Mouse (Mus musculus) hindbrain, embryonic 11.5 days (tissue): ENCODE data around the gene L3mbtl1. TPM values are rescaled to one million over a fixed set of nuclear protein-coding genes. Genes with fewer than 3 reads are reported as not detected.
"Not testable (repeated sequence)": the region's sequence is repeated elsewhere in the genome, so short reads cannot be mapped to it uniquely, and the experiment has no call there.

Experiments used
- ATAC-seq: fragments of 200-750 bp; cut with Nextera tagmentation; 2 replicates; pipeline ENCODE4 v1.8.0; 2017; ENCODE audit warnings: mild to moderate bottlenecking, moderate TSS enrichment, moderate library complexity; ENCODE audit not compliant: low FRiP score
- DNase-seq: peaks from one replicate; pipeline ENCODE4 v3.0.0-alpha.2; 2015; ENCODE audit warnings: low spot score
- H3K27ac ChIP-seq: fragments of 300-500 bp; sonication (generic); 2 replicates; pipeline ENCODE4 v1.5.1; 2014; ENCODE audit warnings: mild to moderate bottlenecking, low read depth, low read length
- H3K27me3 ChIP-seq: fragments of 300-500 bp; sonication (generic); 2 replicates; pipeline ENCODE4 v1.6.1; 2014; ENCODE audit warnings: mild to moderate bottlenecking, low read length, moderate library complexity, mixed read lengths; ENCODE audit not compliant: control insufficient read depth, insufficient read depth
- H3K36me3 ChIP-seq: fragments of 300-500 bp; sonication (generic); 2 replicates; pipeline ENCODE4 v1.6.1; 2014; ENCODE audit warnings: mild to moderate bottlenecking, low read length, moderate library complexity, mixed read lengths; ENCODE audit not compliant: control insufficient read depth, insufficient read depth
- H3K4me1 ChIP-seq: fragments of 300-500 bp; sonication (generic); replicated peaks from 2 replicates; pipeline ENCODE4 v1.6.1; 2014; ENCODE audit warnings: low read length, mixed read lengths; ENCODE audit not compliant: control insufficient read depth, insufficient read depth
- H3K4me2 ChIP-seq: fragments of 300-500 bp; sonication (generic); replicated peaks from 2 replicates; pipeline ENCODE4 v1.6.1; 2014; ENCODE audit warnings: mild to moderate bottlenecking, low read depth, low read length
- H3K4me3 ChIP-seq: fragments of 300-500 bp; sonication (generic); 2 replicates; pipeline ENCODE4 v1.5.1; 2014; ENCODE audit warnings: low read depth, low read length
- H3K9ac ChIP-seq: fragments of 300-500 bp; sonication (generic); 2 replicates; pipeline ENCODE4 v1.6.1; 2014; ENCODE audit warnings: low read depth, low read length
- H3K9me3 ChIP-seq: fragments of 300-500 bp; sonication (generic); 2 replicates; pipeline ENCODE4 v1.6.1; 2016; ENCODE audit warnings: low read length; ENCODE audit not compliant: control insufficient read depth
- WGBS: fragments of 180-500 bp; shearing (Covaris S2); extraction: QIAGEN DNeasy Blood & Tissue Kit; methylation state at CpG from one replicate; pipeline ENCODE4 v1.1.7; 2014; 5-methylcytosine and 5-hydroxymethylcytosine counted together
- polyA plus RNA-seq: library from polyadenylated mRNA; unstranded; fragments of >200 nt; fragmentation: Nextera tagmentation; extraction: Ambion mirVana; gene quantifications from 2 replicates; pipeline ENCODE4 v1.2.1, GENCODE M21; 2014

L3mbtl1 gene
- 0.13 and 0.45 TPM in 2 replicates for polyA plus RNA-seq

- peak; percentile 55 for DNase-seq
- H3K4me1 ChIP-seq = 0 out of 2 replicates have a peak, but pooled peaks cover 2% of the 10 kb centered on the region
- peaks cover 19% of the 10 kb centered on the region for H3K27me3 ChIP-seq
- peak within 1 kb of the TSS; percentile 60 for H3K9ac ChIP-seq
- H3K4me2 ChIP-seq = peak within 1 kb of the TSS; percentile 95
- H3K4me3 ChIP-seq = peak within 1 kb of the TSS; percentile 49
- H3K27ac ChIP-seq = no peak within 1 kb of the TSS
- H3K36me3 ChIP-seq = peaks cover 8% of the 10 kb centered on the region; the same call in 1 of the 2 replicates
- peak; percentile 71 for ATAC-seq
- WGBS = under 1% methylated on average over 40 of the region's 40 CpGs
- no peaks in the 10 kb centered on the region for H3K9me3 ChIP-seq
These were observed at the start of gene L3mbtl1 for GRCm38 (mm10) chr2:162943148-162943846. Gene L3mbtl1 (plus strand): TSS chr2:162943472.

GRCm38 (mm10) chr2:162899256-162899655, 44.0 kb upstream of the L3mbtl1 start:
- 92% methylated on average over 19 of the region's 20 CpGs for WGBS
- H3K9me3 ChIP-seq, H3K9ac ChIP-seq, H3K27ac ChIP-seq, H3K27me3 ChIP-seq, H3K4me1 ChIP-seq, H3K4me3 ChIP-seq, ATAC-seq, H3K36me3 ChIP-seq, DNase-seq, H3K4me2 ChIP-seq: not testable (repeated sequence)

- ATAC-seq (no peak), DNase-seq (peak; percentile 18)
- Histone ChIP-seq H3K27ac (no peak overlapping the region), H3K9me3 (no peaks in the 10 kb centered on the region), H3K9ac (no peak overlapping the region), H3K4me3 (no peak overlapping the region), H3K36me3 (no peaks in the 10 kb centered on the region), H3K4me2 (no peak overlapping the region), H3K4me1 (no peaks in the 10 kb centered on the region), H3K27me3 (no peaks in the 10 kb centered on the region)
- 75% methylated on average over 12 of the region's 12 CpGs for WGBS
These were observed 43.2 kb upstream of the L3mbtl1 start for GRCm38 (mm10) chr2:162899880-162900589.

- Histone ChIP-seq H3K4me3 (no peak overlapping the region), H3K27ac (no peak overlapping the region), H3K9me3 (no peaks in the 10 kb centered on the region), H3K4me1 (no peaks in the 10 kb centered on the region), H3K27me3 (no peaks in the 10 kb centered on the region), H3K9ac (no peak overlapping the region), H3K36me3 (no peaks in the 10 kb centered on the region), H3K4me2 (no peak overlapping the region)
- DNase-seq (no peak), ATAC-seq (no peak)
- 15% methylated on average over 2 of the region's 2 CpGs for WGBS
These were observed 42.7 kb upstream of the L3mbtl1 start for GRCm38 (mm10) chr2:162900590-162900916.

- ATAC-seq = no peak
- Histone ChIP-seq H3K4me3 (no peak overlapping the region), H3K27ac (no peak overlapping the region), H3K9me3 (no peaks in the 10 kb centered on the region), H3K27me3 (no peaks in the 10 kb centered on the region), H3K4me1 (no peaks in the 10 kb centered on the region), H3K36me3 (no peaks in the 10 kb centered on the region), H3K9ac (no peak overlapping the region), H3K4me2 (no peak overlapping the region)
- DNase-seq = no peak
- whole genome bisulfite sequencing = 78% methylated on average over 4 of the region's 4 CpGs
These were observed 37.4 kb upstream of the L3mbtl1 start for GRCm38 (mm10) chr2:162905902-162906301.

GRCm38 (mm10) chr2:162908052-162908491, 35.2 kb upstream of the L3mbtl1 start:
- Histone ChIP-seq H3K9me3 (no peaks in the 10 kb centered on the region), H3K4me2 (no peak overlapping the region), H3K4me3 (no peak overlapping the region), H3K36me3 (no peaks in the 10 kb centered on the region), H3K9ac (no peak overlapping the region), H3K27me3 (no peaks in the 10 kb centered on the region), H3K4me1 (no peaks in the 10 kb centered on the region), H3K27ac (no peak overlapping the region)
- 45% methylated on average over 16 of the region's 16 CpGs for WGBS
- peak; percentile 27 for DNase-seq
- no peak for ATAC-seq

- Histone ChIP-seq H3K9me3 (no peaks in the 10 kb centered on the region), H3K4me3 (no peak overlapping the region), H3K27me3 (no peaks in the 10 kb centered on the region), H3K4me1 (no peaks in the 10 kb centered on the region), H3K27ac (no peak overlapping the region), H3K9ac (no peak overlapping the region), H3K36me3 (no peaks in the 10 kb centered on the region), H3K4me2 (no peak overlapping the region)
- ATAC-seq (no peak), DNase-seq (no peak)
- WGBS = 74% methylated on average over 3 of the region's 3 CpGs
These were observed 29.2 kb upstream of the L3mbtl1 start for GRCm38 (mm10) chr2:162914040-162914439.

- Histone ChIP-seq H3K36me3 (no peaks in the 10 kb centered on the region), H3K4me1 (no peaks in the 10 kb centered on the region), H3K4me3 (no peak overlapping the region), H3K27me3 (no peaks in the 10 kb centered on the region), H3K4me2 (no peak overlapping the region), H3K9me3 (no peaks in the 10 kb centered on the region), H3K27ac (no peak overlapping the region), H3K9ac (no peak overlapping the region)
- DNase-seq = no peak
- ATAC-seq = no peak
- 74% methylated on average over 2 of the region's 2 CpGs for WGBS
These were observed 28.8 kb upstream of the L3mbtl1 start for GRCm38 (mm10) chr2:162914519-162914918.

GRCm38 (mm10) chr2:162919926-162920325, 23.3 kb upstream of the L3mbtl1 start:
- no peaks in the 10 kb centered on the region for H3K27me3 ChIP-seq
- DNase-seq = no peak

More at GRCm38 (mm10) chr2:162919926-162920325, 23.3 kb upstream of the L3mbtl1 start:
- Histone ChIP-seq H3K4me1 (no peaks in the 10 kb centered on the region), H3K4me3 (no peak overlapping the region), H3K27ac (no peak overlapping the region), H3K4me2 (no peak overlapping the region), H3K9ac (no peak overlapping the region), H3K9me3 (no peaks in the 10 kb centered on the region), H3K36me3 (no peaks in the 10 kb centered on the region)
- WGBS = 86% methylated on average over 5 of the region's 5 CpGs
- no peak for ATAC-seq
